Mouse (Mus musculus) layer of hippocampus, postnatal 14 days (tissue): ENCODE results near the gene Sorl1. TPM values are rescaled to one million over a fixed set of nuclear protein-coding genes. Genes with fewer than 3 reads are reported as not detected.

Experiments used
- DNase-seq, 2 experiments: peaks; one replicate each; pipeline ENCODE4 v3.0.0; 2021 to 2022; ENCODE audit warnings: low spot score in 2 of 2, mixed read lengths in 1 of 2
- total RNA-seq, 2 experiments: library from RNA; stranded (reverse); gene quantifications; 2 replicates each; pipeline ENCODE4 v1.2.3; 2021

The Sorl1 gene
- total RNA-seq, 2 experiments from 2014 or later, result 135 to 139 TPM

DNA sequence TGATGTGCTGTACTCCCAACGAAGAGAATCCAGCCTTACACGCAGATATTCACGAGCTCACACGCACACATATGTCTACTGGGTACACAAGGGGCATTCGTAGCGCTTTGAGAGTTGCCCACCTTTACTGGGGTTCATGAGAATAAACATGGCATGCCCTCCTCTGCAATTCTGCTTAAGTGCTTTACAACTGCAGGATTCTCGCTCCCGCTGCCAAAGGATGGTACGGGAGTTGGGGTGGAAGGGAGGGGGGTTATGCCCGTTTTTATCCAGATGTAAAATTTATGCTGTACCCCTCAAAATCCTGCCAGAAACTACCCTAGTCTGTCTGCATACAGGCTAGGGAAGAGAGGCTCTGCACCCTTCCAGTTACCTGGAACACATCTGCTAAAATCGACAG is 893 bp downstream of the Sorl1 start:
- no peak for DNase-seq

GRCm38 (mm10) chr9:42122441-42122840 is 1.7 kb downstream of the Sorl1 start:
- no peak for DNase-seq

GRCm38 (mm10) chr9:42121631-42122354 is 2.3 kb downstream of the Sorl1 start:
- no peak for DNase-seq

GRCm38 (mm10) chr9:42116418-42117056 is 7.6 kb downstream of the Sorl1 start:
- no peak for DNase-seq

DNA sequence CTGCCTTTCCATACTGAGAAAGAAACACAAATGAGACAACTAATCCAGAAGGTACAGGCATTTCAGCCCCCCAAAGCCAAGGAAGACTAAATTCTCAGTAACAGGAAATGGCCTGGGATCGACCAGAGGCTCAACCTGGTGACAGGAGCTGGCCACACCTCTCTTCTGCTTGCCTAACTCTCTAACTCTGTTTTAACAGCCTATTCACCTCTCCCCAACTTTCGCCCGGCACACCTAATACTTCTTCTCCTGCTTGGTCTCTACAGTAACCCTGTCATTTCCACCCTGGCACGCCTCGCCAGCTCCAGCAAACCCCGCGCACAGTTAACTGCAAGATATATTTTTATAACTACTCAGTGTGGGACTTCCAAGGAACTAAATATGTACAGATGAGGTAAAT is 9.0 kb downstream of the Sorl1 start:
- no peak for DNase-seq

GRCm38 (mm10) chr9:42113316-42113715 is 10.8 kb downstream of the Sorl1 start:
- no peak for DNase-seq

GRCm38 (mm10) chr9:42112691-42113090 is 11.4 kb downstream of the Sorl1 start:
- no peak for DNase-seq

- no peak for DNase-seq
These were observed 12.8 kb downstream of the Sorl1 start for GRCm38 (mm10) chr9:42111256-42111655.

DNA sequence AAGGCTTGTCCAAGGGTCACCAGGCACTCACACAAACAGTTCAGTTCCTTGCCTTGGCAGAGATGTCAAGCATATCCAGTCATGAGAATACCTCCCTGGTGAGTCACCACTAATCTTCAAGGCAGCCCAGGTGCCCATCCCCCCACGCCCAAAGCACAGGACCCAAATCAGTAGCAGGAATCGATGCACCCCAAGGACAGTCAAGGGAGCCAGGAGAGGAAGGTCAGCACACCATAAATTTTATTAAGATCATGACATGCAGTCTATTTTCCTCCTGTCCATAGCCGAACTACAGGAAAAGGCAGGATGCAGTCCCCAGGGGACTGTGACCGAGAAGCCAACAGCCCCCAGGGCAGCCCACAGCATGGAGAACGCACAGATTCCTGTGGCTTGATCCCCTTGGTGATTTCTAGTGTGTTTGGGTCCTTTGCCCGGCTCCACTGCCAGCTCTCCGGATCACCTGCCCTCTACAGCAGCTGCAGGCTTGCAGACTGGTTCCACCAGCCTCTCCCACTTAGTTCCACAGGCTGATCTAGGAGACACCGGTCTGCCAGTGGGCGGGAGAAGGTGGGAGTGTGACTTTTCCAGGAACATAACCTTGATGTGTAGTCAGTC is 14.2 kb downstream of the Sorl1 start:
- DNase-seq, result no peak

GRCm38 (mm10) chr9:42109131-42109530 is 15.0 kb downstream of the Sorl1 start:
- DNase-seq, result no peak

GRCm38 (mm10) chr9:42108369-42108951 is 15.6 kb downstream of the Sorl1 start:
- DNase-seq, result no peak

- DNase-seq, result no peak
These were observed 17.0 kb downstream of the Sorl1 start for GRCm38 (mm10) chr9:42107062-42107461.

GRCm38 (mm10) chr9:42106305-42106704 is 17.8 kb downstream of the Sorl1 start:
- DNase-seq, result no peak

- DNase-seq, result no peak
These were observed 20.6 kb downstream of the Sorl1 start for GRCm38 (mm10) chr9:42103546-42103945.

DNA sequence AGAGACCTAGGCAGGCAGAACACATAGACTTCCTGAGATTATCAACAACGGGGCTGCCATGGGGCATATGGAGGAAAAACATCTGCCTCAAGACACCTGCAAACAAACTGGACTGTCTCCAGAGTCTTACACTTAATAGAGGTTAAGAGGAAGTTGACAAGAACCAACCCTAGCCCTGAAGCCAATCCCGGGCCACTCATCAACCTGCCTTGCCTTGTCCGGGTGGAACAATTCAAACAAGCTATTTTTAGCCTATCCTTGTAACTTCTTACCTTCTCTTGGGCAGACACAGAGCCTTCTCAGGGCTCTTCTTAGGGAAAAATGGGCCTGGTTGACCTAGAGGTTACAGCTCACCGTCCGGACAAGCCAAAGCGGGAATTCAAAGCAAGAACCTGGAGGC is 22.1 kb downstream of the Sorl1 start:
- DNase-seq, result no peak

GRCm38 (mm10) chr9:42101266-42101665 is 22.8 kb downstream of the Sorl1 start:
- peak in 1 of 2 experiments; percentile 69 for DNase-seq

GRCm38 (mm10) chr9:42100618-42101210 is 23.4 kb downstream of the Sorl1 start:
- DNase-seq, result no peak

DNA sequence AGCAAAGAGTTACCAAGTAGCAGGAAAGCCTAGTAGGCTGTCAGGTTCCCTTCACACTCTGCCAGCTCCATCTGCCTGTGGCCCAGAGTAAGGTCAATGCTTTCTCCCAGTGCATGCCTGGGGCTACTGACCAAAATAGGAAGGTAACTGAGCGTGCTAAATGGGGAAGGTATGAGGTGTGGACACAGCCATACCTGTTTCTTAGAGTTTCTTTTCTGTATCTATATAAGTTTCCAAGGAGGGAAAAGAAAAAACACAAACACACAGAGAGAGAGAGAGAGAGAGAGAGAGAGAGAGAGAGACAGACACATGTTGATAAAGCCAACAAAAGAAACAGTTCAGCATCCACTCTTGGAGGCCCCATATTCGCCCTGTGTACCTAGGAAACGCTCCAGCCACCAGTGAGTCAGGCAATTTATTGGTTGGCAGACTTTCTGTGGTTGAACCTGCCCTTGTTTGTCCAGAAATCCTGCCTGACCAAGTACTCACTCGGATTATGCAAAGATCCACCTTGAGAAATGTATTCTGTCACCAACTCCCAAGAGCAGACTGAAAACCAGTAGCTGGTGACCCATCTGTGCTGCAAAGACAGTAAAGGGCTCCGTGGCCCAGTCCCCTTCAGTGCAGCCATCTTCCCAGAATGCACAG is 25.5 kb downstream of the Sorl1 start:
- DNase-seq, result no peak

- no peak for DNase-seq
These were observed 26.2 kb downstream of the Sorl1 start for GRCm38 (mm10) chr9:42097731-42098473.

DNA sequence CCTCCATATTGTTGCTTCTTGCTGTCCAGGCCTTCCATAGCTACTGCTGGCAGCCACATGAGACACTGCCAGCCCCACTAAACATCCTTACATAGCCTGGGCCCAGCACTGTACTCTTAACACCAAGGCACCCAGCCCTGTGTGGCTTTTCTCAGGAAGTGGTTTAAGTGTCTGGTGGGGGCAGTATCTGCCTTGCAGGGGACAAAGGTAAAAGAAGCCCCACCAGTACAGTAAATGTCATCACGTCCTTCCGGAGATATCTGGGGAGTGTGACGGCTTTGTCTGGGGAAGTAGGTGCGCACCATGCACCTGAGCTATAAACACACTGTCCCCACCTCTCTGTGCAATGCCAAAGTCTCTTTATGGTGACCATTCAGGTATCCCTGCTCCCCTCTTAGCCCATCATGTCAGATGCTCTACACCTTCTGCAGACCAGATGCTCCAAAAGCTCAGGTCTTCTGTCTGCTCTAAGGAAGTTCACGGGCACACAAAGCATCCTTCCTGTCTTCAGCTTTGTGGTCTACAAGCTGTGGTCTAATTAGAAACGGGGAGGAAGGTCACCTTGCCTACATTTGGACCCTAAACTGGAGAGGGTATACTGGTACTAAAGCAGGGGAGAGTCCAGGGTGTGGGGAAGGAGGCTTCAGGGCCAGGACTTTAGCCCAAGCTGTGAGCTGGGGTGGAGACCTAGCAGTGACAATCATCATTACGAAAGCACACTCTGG is 26.9 kb downstream of the Sorl1 start:
- no peak for DNase-seq
